In genomic region chr11:44156081-44156480, GRCm38 (mm10) we compare ENCODE assay signal across 8 mouse cellular contexts.
DNase-seq lines count a peak whose midpoint lies in the region; ATAC-seq lines count a peak whose summit lies in the region.

No protein-coding gene starts in this region.

- H3K9ac ChIP-seq in kidney, embryonic 16.5 days (replicated peaks; ENCODE audit: low read length): no peak overlapping the region
- no peak overlapping the region for H3K9ac ChIP-seq in heart, embryonic 16.5 days (ENCODE audit: low read length)

- no peak overlapping the region for H3K27ac ChIP-seq in kidney, embryonic 16.5 days (ENCODE audit: low read length)
- H3K27ac ChIP-seq in heart, embryonic 16.5 days (ENCODE audit: low read length): peak overlapping the region; percentile 78

- no peaks in the 10 kb centered on the region for H3K36me3 ChIP-seq in kidney, embryonic 16.5 days (ENCODE audit: insufficient read depth, low read length)
- no peaks in the 10 kb centered on the region for H3K36me3 ChIP-seq in heart, embryonic 16.5 days (ENCODE audit: control insufficient read depth, insufficient read depth)

- no peak for ATAC-seq in kidney, embryonic 16.5 days (ENCODE audit: low FRiP score, low TSS enrichment)
- ATAC-seq in heart, embryonic 16.5 days (replicated peaks; ENCODE audit: extremely low read depth, insufficient read depth, low FRiP score): peak; percentile 97

- H3K4me1 ChIP-seq in kidney, embryonic 16.5 days (ENCODE audit: insufficient read depth, low read length): peaks cover 8% of the 10 kb centered on the region; the same call in 1 of the 2 replicates
- H3K4me1 ChIP-seq in heart, embryonic 16.5 days (ENCODE audit: control insufficient read depth, insufficient read depth, low read length): peaks cover 20% of the 10 kb centered on the region

- 51% methylated on average over 5 of the region's 5 CpGs for WGBS in kidney, embryonic 16.5 days
- WGBS in heart, embryonic 16.5 days: 15% methylated on average over 5 of the region's 5 CpGs

- H3K27me3 ChIP-seq in kidney, embryonic 16.5 days (ENCODE audit: insufficient read depth, low read length): no peaks in the 10 kb centered on the region
- no peaks in the 10 kb centered on the region for H3K27me3 ChIP-seq in heart, embryonic 16.5 days (ENCODE audit: control insufficient read depth, insufficient read depth, low read length)

- no peaks in the 10 kb centered on the region; the same call in 1 of the 2 replicates for H3K9me3 ChIP-seq in kidney, embryonic 16.5 days (ENCODE audit: low read length)
- H3K9me3 ChIP-seq in heart, embryonic 16.5 days (replicated peaks; ENCODE audit: control insufficient read depth, low read length): no peaks in the 10 kb centered on the region

- DNase-seq in kidney, adult 11 months: peak; percentile 29
- peak; percentile 3 for DNase-seq in embryo, embryonic 11 days
- DNase-seq in lung, postnatal 4 days: peak; percentile 34 to 71
- no peak for DNase-seq in c-Kit-positive CD71-positive TER-119-positive erythroid progenitor cells, embryonic 14.5 days (ENCODE audit: low spot score)
- DNase-seq in thymus, postnatal 4 days: no peak
- no peak for DNase-seq in frontal cortex, postnatal 14 days (ENCODE audit: low spot score in 2 of 2)

- no peak overlapping the region for H3K4me3 ChIP-seq in kidney, embryonic 16.5 days (ENCODE audit: low read length)
- no peak overlapping the region for H3K4me3 ChIP-seq in heart, embryonic 16.5 days (ENCODE audit: low read length)

- H3K4me2 ChIP-seq in kidney, embryonic 16.5 days (replicated peaks; ENCODE audit: low read depth, low read length): no peak overlapping the region
- no peak overlapping the region for H3K4me2 ChIP-seq in heart, embryonic 16.5 days (ENCODE audit: low read depth, low read length)

Comparison
In these comparisons a context has a peak if more than half of its experiments do, and no peak if none do; other contexts are left out.
1. DNase-seq: peak in kidney, adult 11 months (single experiment), embryo, embryonic 11 days (single experiment) and lung, postnatal 4 days (2 of 2); none in c-Kit-positive CD71-positive TER-119-positive erythroid progenitor cells, embryonic 14.5 days (single experiment), thymus, postnatal 4 days (single experiment) and frontal cortex, postnatal 14 days (0 of 2).